Mouse (Mus musculus): ENCODE results near the gene Rps6ka3. TPM values are rescaled to one million over a fixed set of nuclear protein-coding genes. Genes with fewer than 3 reads are reported as not detected.
A peak's percentile ranks its signal among the peaks of the same experiment; 100 is the strongest.

Gene Rps6ka3
- polyA plus RNA-seq (2015; fragmentation: Nextera tagmentation; extraction: Ambion mirVana), result 7.9 and 8.1 TPM in 2 replicates

GRCm38 (mm10) chrX:159210007-159210406 is at the start of gene Rps6ka3:
Rps6ka3 (plus strand) TSS chrX:159210307.
- WGBS, result 86% methylated on average over 4 of the region's 4 CpGs
- H3K27me3 ChIP-seq, result peaks cover 26% of the 10 kb centered on the region
- ATAC-seq (replicated peaks; ENCODE audit: low FRiP score), result no peak

GRCm38 (mm10) chrX:159169200-159169599 is 40.9 kb upstream of the Rps6ka3 start:
- Histone ChIP-seq H3K9me3 (replicated peaks) (no peaks in the 10 kb centered on the region), H3K4me1 (no peaks in the 10 kb centered on the region), H3K27ac (no peak overlapping the region), H3K27me3 (peaks cover 4% of the 10 kb centered on the region; the same call in 1 of the 2 replicates), H3K4me3 (replicated peaks) (no peak overlapping the region), H3K9ac (no peak overlapping the region), H3K36me3 (no peaks in the 10 kb centered on the region), H3K4me2 (no peak overlapping the region)
- peak; percentile 85 for ATAC-seq (replicated peaks; ENCODE audit: low FRiP score)
- WGBS, result 71% methylated on average over 2 of the region's 2 CpGs

More at GRCm38 (mm10) chrX:159210007-159210406, at the start of gene Rps6ka3:
- Histone ChIP-seq H3K27ac (no peak within 1 kb of the TSS), H3K4me2 (no peak within 1 kb of the TSS), H3K9ac (no peak within 1 kb of the TSS), H3K4me3 (replicated peaks) (no peak within 1 kb of the TSS), H3K4me1 (no peaks in the 10 kb centered on the region), H3K9me3 (replicated peaks) (no peaks in the 10 kb centered on the region), H3K36me3 (no peaks in the 10 kb centered on the region)

GRCm38 (mm10) chrX:159171579-159171978 is 38.5 kb upstream of the Rps6ka3 start:
- H3K4me2 ChIP-seq, result no peak overlapping the region
- no peak for ATAC-seq (replicated peaks; ENCODE audit: low FRiP score)
- no peaks in the 10 kb centered on the region for H3K4me1 ChIP-seq
- no peak overlapping the region for H3K4me3 ChIP-seq (replicated peaks)
- no peak overlapping the region for H3K9ac ChIP-seq
- WGBS, result 76% methylated on average over 2 of the region's 2 CpGs
- H3K9me3 ChIP-seq (replicated peaks), result no peaks in the 10 kb centered on the region
- peaks cover 7% of the 10 kb centered on the region; the same call in 1 of the 2 replicates for H3K27me3 ChIP-seq
- H3K27ac ChIP-seq, result no peak overlapping the region
- H3K36me3 ChIP-seq, result no peaks in the 10 kb centered on the region

GRCm38 (mm10) chrX:159191581-159191980 is 18.5 kb upstream of the Rps6ka3 start:
- no peak overlapping the region for H3K9ac ChIP-seq
- WGBS, result 49% methylated on average over 4 of the region's 4 CpGs

GRCm38 (mm10) chrX:159199495-159199894 is 10.6 kb upstream of the Rps6ka3 start:
- H3K36me3 ChIP-seq, result no peaks in the 10 kb centered on the region
- H3K27me3 ChIP-seq, result peaks cover 15% of the 10 kb centered on the region
- no peak overlapping the region for H3K9ac ChIP-seq
- no peak overlapping the region for H3K4me3 ChIP-seq (replicated peaks)
- no peak for ATAC-seq (replicated peaks; ENCODE audit: low FRiP score)
- H3K27ac ChIP-seq, result no peak overlapping the region
- no peaks in the 10 kb centered on the region for H3K9me3 ChIP-seq (replicated peaks)
- no peaks in the 10 kb centered on the region for H3K4me1 ChIP-seq
- H3K4me2 ChIP-seq, result no peak overlapping the region

More at GRCm38 (mm10) chrX:159191581-159191980, 18.5 kb upstream of the Rps6ka3 start:
- 0 out of 2 replicates have a peak, but pooled peaks have one; percentile 15 for ATAC-seq (replicated peaks; ENCODE audit: low FRiP score)
- H3K4me1 ChIP-seq, result no peaks in the 10 kb centered on the region
- H3K9me3 ChIP-seq (replicated peaks), result no peaks in the 10 kb centered on the region
- H3K36me3 ChIP-seq, result no peaks in the 10 kb centered on the region
- H3K4me2 ChIP-seq, result no peak overlapping the region
- H3K27ac ChIP-seq, result no peak overlapping the region
- no peak overlapping the region for H3K4me3 ChIP-seq (replicated peaks)
- H3K27me3 ChIP-seq, result peaks cover 30% of the 10 kb centered on the region

- WGBS, result 70% methylated on average over 5 of the region's 5 CpGs
- no peak overlapping the region for H3K4me3 ChIP-seq (replicated peaks)
- no peak overlapping the region for H3K27ac ChIP-seq
- no peak overlapping the region for H3K9ac ChIP-seq
- no peaks in the 10 kb centered on the region for H3K4me1 ChIP-seq
- H3K27me3 ChIP-seq, result peaks cover 11% of the 10 kb centered on the region; the same call in 1 of the 2 replicates
- no peaks in the 10 kb centered on the region for H3K9me3 ChIP-seq (replicated peaks)
- H3K36me3 ChIP-seq, result no peaks in the 10 kb centered on the region
- H3K4me2 ChIP-seq, result no peak overlapping the region
- no peak for ATAC-seq (replicated peaks; ENCODE audit: low FRiP score)
Observed at GRCm38 (mm10) chrX:159200101-159200500, 10.0 kb upstream of the Rps6ka3 start.

DNA sequence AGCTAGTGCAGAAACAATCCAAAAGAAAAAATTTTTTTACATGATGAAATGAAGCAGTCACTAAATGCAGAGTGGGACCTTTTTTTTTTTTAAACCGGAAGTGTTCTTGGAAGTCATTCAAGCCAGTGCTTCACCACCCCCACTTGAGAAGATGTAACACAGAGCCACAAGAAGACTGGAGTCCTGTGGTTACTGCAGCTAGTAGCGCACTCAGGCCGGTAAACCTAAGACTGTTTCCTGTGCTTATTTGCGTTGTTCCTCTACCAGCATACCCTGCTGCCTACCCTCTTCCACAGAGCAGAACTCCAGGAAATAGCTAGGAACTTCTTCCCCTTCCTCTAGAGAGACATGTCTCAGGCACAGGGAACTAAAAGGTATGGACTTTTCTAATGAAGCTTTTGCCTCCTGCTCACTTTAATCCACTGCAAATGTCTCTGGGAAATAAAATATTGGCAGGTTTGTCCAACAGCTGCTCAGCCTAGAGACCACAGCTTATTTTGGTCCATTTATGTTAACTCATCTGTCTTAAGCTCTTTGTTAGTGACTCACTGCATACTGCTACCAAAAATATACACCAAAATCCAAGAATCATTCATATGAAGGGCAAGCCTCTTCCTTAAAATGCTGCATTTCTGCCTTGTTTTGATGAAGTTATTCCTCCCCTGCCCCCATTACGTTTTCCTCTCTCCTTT is 931 bp downstream of the Rps6ka3 start:
- no peak for ATAC-seq (replicated peaks; ENCODE audit: low FRiP score)
- peaks cover 32% of the 10 kb centered on the region for H3K27me3 ChIP-seq
- no peaks in the 10 kb centered on the region for H3K36me3 ChIP-seq

GRCm38 (mm10) chrX:159215253-159215652 is 5.1 kb downstream of the Rps6ka3 start:
- no peaks in the 10 kb centered on the region for H3K4me1 ChIP-seq
- 46% methylated on average over 3 of the region's 3 CpGs for WGBS
- peaks cover 30% of the 10 kb centered on the region for H3K27me3 ChIP-seq
- ATAC-seq (replicated peaks; ENCODE audit: low FRiP score), result no peak
- H3K36me3 ChIP-seq, result no peaks in the 10 kb centered on the region
- no peak overlapping the region for H3K27ac ChIP-seq
- no peak overlapping the region for H3K4me2 ChIP-seq
- no peak overlapping the region for H3K4me3 ChIP-seq (replicated peaks)
- no peaks in the 10 kb centered on the region for H3K9me3 ChIP-seq (replicated peaks)
- no peak overlapping the region for H3K9ac ChIP-seq

More for the DNA sequence above, 931 bp downstream of the Rps6ka3 start:
- H3K27ac ChIP-seq, result no peak overlapping the region
- H3K4me2 ChIP-seq, result no peak overlapping the region
- no peaks in the 10 kb centered on the region for H3K9me3 ChIP-seq (replicated peaks)
- H3K9ac ChIP-seq, result no peak overlapping the region
- no peak overlapping the region for H3K4me3 ChIP-seq (replicated peaks)
- no peaks in the 10 kb centered on the region for H3K4me1 ChIP-seq
- WGBS, result 74% methylated on average over 5 of the region's 5 CpGs

DNA sequence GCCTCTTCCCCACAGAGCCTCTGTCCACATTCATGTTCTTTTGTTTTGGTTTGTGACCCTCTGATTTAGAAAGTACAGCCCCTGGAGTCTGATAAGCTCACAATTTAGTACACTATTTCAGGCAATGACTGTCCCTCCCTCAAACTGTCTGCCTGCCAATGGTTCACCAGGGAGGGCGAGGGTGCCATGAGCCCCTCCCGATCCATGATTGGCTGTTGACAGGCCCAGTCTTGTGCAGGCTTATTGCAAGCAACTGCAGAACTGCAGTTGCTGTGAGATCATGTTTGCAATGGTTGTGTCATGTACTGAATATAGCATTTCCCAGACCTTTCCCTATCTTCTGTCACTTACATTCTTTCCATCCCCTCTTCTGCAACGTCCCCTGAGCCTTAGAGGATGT is 12.4 kb downstream of the Rps6ka3 start:
- Histone ChIP-seq H3K27ac (no peak overlapping the region), H3K9me3 (replicated peaks) (no peaks in the 10 kb centered on the region), H3K27me3 (peaks cover 7% of the 10 kb centered on the region; the same call in 1 of the 2 replicates), H3K9ac (no peak overlapping the region), H3K4me2 (no peak overlapping the region), H3K4me1 (no peaks in the 10 kb centered on the region), H3K4me3 (replicated peaks) (no peak overlapping the region), H3K36me3 (no peaks in the 10 kb centered on the region)
- ATAC-seq (replicated peaks; ENCODE audit: low FRiP score), result no peak
- WGBS, result 69% methylated on average over 3 of the region's 3 CpGs

DNA sequence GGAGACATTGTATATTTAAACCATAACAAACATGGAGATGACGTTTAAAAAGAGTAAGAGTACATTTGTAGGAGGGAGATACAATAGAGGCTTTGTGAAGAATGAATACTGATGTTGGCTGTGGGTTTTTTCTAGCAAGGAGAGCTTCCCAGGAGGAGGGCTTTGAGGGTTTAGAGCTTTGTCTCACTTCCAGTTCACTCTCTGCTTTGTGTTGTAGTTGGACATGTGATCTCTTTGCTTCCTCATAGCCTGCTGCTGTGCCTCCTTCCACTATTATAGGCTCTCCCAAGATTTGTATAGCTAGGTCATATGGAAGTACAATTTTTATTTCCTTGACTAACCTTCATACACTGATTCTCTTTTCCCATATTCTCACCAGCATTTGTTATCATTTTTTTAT is 27.2 kb downstream of the Rps6ka3 start:
- no peak overlapping the region for H3K27ac ChIP-seq
- H3K27me3 ChIP-seq, result no peaks in the 10 kb centered on the region; the same call in 1 of the 2 replicates
- H3K4me1 ChIP-seq, result no peaks in the 10 kb centered on the region
- no peak for ATAC-seq (replicated peaks; ENCODE audit: low FRiP score)
- no peak overlapping the region for H3K4me2 ChIP-seq
- H3K9me3 ChIP-seq (replicated peaks), result no peaks in the 10 kb centered on the region
- no peak overlapping the region for H3K4me3 ChIP-seq (replicated peaks)
- 45% methylated on average over 1 of the region's 1 CpGs for WGBS
- H3K36me3 ChIP-seq, result no peaks in the 10 kb centered on the region
- H3K9ac ChIP-seq, result no peak overlapping the region

- peak overlapping the region; percentile 68 for H3K4me3 ChIP-seq (replicated peaks)
- H3K4me2 ChIP-seq, result peak overlapping the region; percentile 62
- H3K9ac ChIP-seq, result 0 out of 2 replicates have a peak overlapping the region, but pooled peaks have one; percentile 36
- no peaks in the 10 kb centered on the region for H3K36me3 ChIP-seq
- H3K4me1 ChIP-seq, result 0 out of 2 replicates have a peak, but pooled peaks cover 3% of the 10 kb centered on the region
- H3K27ac ChIP-seq, result peak overlapping the region; percentile 92
- H3K9me3 ChIP-seq (replicated peaks), result no peaks in the 10 kb centered on the region
- H3K27me3 ChIP-seq, result peaks cover 3% of the 10 kb centered on the region; the same call in 1 of the 2 replicates
- 25% methylated on average over 25 of the region's 27 CpGs for WGBS
- ATAC-seq (replicated peaks; ENCODE audit: low FRiP score), result peak; percentile 50
Observed at GRCm38 (mm10) chrX:159254001-159254884, 44.1 kb downstream of the Rps6ka3 start.
